Mouse (Mus musculus) liver, embryonic 16.5 days (tissue): ENCODE data around the gene Gmpr. TPM values are rescaled to one million over a fixed set of nuclear protein-coding genes. Genes with fewer than 3 reads are reported as not detected.

Experiments used
- ATAC-seq: fragments of 200-750 bp; cut with Nextera tagmentation; 2 replicates; pipeline ENCODE4 v1.8.0; 2017; ENCODE audit warnings: low read depth, mild to moderate bottlenecking, moderate number of reproducible peaks, moderate library complexity
- H3K27ac ChIP-seq: fragments of 300-500 bp; sonication (generic); 2 replicates; pipeline ENCODE4 v1.5.1; 2014; ENCODE audit warnings: mild to moderate bottlenecking, low read length
- H3K27me3 ChIP-seq: fragments of 300-500 bp; sonication (generic); 2 replicates; pipeline ENCODE4 v1.6.1; 2014; ENCODE audit warnings: low read depth, low read length, mixed read lengths; ENCODE audit not compliant: control insufficient read depth, insufficient read depth
- H3K36me3 ChIP-seq: fragments of 300-500 bp; sonication (generic); 2 replicates; pipeline ENCODE4 v1.6.1; 2014; ENCODE audit warnings: mild to moderate bottlenecking; ENCODE audit not compliant: control insufficient read depth, insufficient read depth
- H3K4me1 ChIP-seq: fragments of 300-500 bp; sonication (generic); 2 replicates; pipeline ENCODE4 v1.6.1; 2014; ENCODE audit warnings: low read depth, low read length, mixed read lengths; ENCODE audit not compliant: control insufficient read depth
- H3K4me2 ChIP-seq: fragments of 300-500 bp; sonication (generic); 2 replicates; pipeline ENCODE4 v1.6.1; 2014; ENCODE audit warnings: low read depth, low read length, mixed read lengths
- H3K4me3 ChIP-seq: fragments of 300-500 bp; sonication (generic); 2 replicates; pipeline ENCODE4 v1.5.1; 2014; ENCODE audit warnings: low read depth, mild to moderate bottlenecking, low read length
- H3K9ac ChIP-seq: fragments of 300-500 bp; sonication (generic); 2 replicates; pipeline ENCODE4 v1.6.1; 2014; ENCODE audit warnings: low read depth, low read length
- H3K9me3 ChIP-seq: fragments of 300-500 bp; sonication (generic); replicated peaks from 2 replicates; pipeline ENCODE4 v1.6.1; 2016; ENCODE audit warnings: low read length; ENCODE audit not compliant: control insufficient read depth
- WGBS: fragments of 180-500 bp; shearing (Covaris S2); extraction: QIAGEN DNeasy Blood & Tissue Kit; methylation state at CpG from one replicate; pipeline ENCODE4 v1.1.7; 2014; ENCODE audit not compliant: insufficient replicate concordance; 5-methylcytosine and 5-hydroxymethylcytosine counted together
- polyA plus RNA-seq: library from polyadenylated mRNA; unstranded; fragments of >200 nt; fragmentation: Nextera tagmentation; extraction: Ambion mirVana; gene quantifications from 2 replicates; pipeline ENCODE4 v1.2.1, GENCODE M21; 2015

Gene Gmpr
- polyA plus RNA-seq, 1 experiment from 2014 or later = 212 TPM

GRCm38 (mm10) chr13:45493846-45494245 lies 13.4 kb upstream of the Gmpr start:
- WGBS = 58% methylated on average over 10 of the region's 10 CpGs
- no peak for ATAC-seq
- no peak overlapping the region for H3K27ac ChIP-seq
- H3K4me2 ChIP-seq = peak overlapping the region; percentile 35; the same call in 1 of the 2 replicates
- peaks cover 9% of the 10 kb centered on the region for H3K4me1 ChIP-seq
- H3K9ac ChIP-seq = no peak overlapping the region
- no peaks in the 10 kb centered on the region for H3K36me3 ChIP-seq
- H3K4me3 ChIP-seq = no peak overlapping the region; the same call in 1 of the 2 replicates
- H3K27me3 ChIP-seq = no peaks in the 10 kb centered on the region
- no peaks in the 10 kb centered on the region for H3K9me3 ChIP-seq

- no peak for ATAC-seq
- Histone ChIP-seq H3K9me3 (peaks cover 3% of the 10 kb centered on the region), H3K9ac (no peak overlapping the region), H3K27ac (no peak overlapping the region), H3K4me2 (no peak overlapping the region), H3K27me3 (no peaks in the 10 kb centered on the region), H3K36me3 (no peaks in the 10 kb centered on the region), H3K4me1 (peaks cover 51% of the 10 kb centered on the region), H3K4me3 (no peak overlapping the region)
- 75% methylated on average over 3 of the region's 3 CpGs for WGBS
Observed at GRCm38 (mm10) chr13:45498623-45499022, 8.6 kb upstream of the Gmpr start.

- WGBS = 85% methylated on average over 3 of the region's 3 CpGs
- Histone ChIP-seq H3K36me3 (no peaks in the 10 kb centered on the region), H3K9ac (peak overlapping the region; percentile 24; the same call in 1 of the 2 replicates), H3K4me2 (0 out of 2 replicates have a peak overlapping the region, but pooled peaks have one; percentile 39), H3K4me3 (no peak overlapping the region), H3K9me3 (peaks cover 3% of the 10 kb centered on the region), H3K27me3 (no peaks in the 10 kb centered on the region; the same call in 1 of the 2 replicates), H3K4me1 (peaks cover 51% of the 10 kb centered on the region), H3K27ac (no peak overlapping the region)
- no peak for ATAC-seq
Observed at GRCm38 (mm10) chr13:45499391-45499790, 7.9 kb upstream of the Gmpr start.

- 25% methylated on average over 3 of the region's 3 CpGs for WGBS
- H3K27ac ChIP-seq = peak overlapping the region; percentile 73
- no peaks in the 10 kb centered on the region for H3K36me3 ChIP-seq
- H3K4me1 ChIP-seq = peaks cover 51% of the 10 kb centered on the region
- no peaks in the 10 kb centered on the region; the same call in 1 of the 2 replicates for H3K27me3 ChIP-seq
- peak; percentile 92 for ATAC-seq
- peaks cover 3% of the 10 kb centered on the region for H3K9me3 ChIP-seq
- peak overlapping the region; percentile 39; the same call in 1 of the 2 replicates for H3K4me2 ChIP-seq
- H3K9ac ChIP-seq = peak overlapping the region; percentile 24; the same call in 1 of the 2 replicates
- H3K4me3 ChIP-seq = no peak overlapping the region
Observed at GRCm38 (mm10) chr13:45499906-45500305, 7.3 kb upstream of the Gmpr start.

- WGBS = 46% methylated on average over 5 of the region's 5 CpGs
- no peaks in the 10 kb centered on the region for H3K36me3 ChIP-seq
- peak; percentile 57 for ATAC-seq
- H3K9ac ChIP-seq = peak overlapping the region; percentile 42
- H3K4me2 ChIP-seq = peak overlapping the region; percentile 22
- H3K4me1 ChIP-seq = peaks cover 59% of the 10 kb centered on the region
- H3K27ac ChIP-seq = peak overlapping the region; percentile 89
- peaks cover 4% of the 10 kb centered on the region for H3K27me3 ChIP-seq
- no peak overlapping the region for H3K4me3 ChIP-seq
- peaks cover 3% of the 10 kb centered on the region for H3K9me3 ChIP-seq
Observed at GRCm38 (mm10) chr13:45502791-45503190, 4.5 kb upstream of the Gmpr start.

GRCm38 (mm10) chr13:45505546-45505945 lies 1.7 kb upstream of the Gmpr start:
- 92% methylated on average over 3 of the region's 3 CpGs for WGBS
- no peak for ATAC-seq
- no peaks in the 10 kb centered on the region; the same call in none of the 2 replicates for H3K9me3 ChIP-seq
- H3K9ac ChIP-seq = no peak overlapping the region
- H3K4me1 ChIP-seq = peaks cover 52% of the 10 kb centered on the region
- H3K4me2 ChIP-seq = no peak overlapping the region
- H3K27ac ChIP-seq = no peak overlapping the region
- H3K27me3 ChIP-seq = peaks cover 4% of the 10 kb centered on the region
- no peaks in the 10 kb centered on the region for H3K36me3 ChIP-seq
- no peak overlapping the region for H3K4me3 ChIP-seq

- Histone ChIP-seq H3K4me3 (peak overlapping the region; percentile 90), H3K36me3 (no peaks in the 10 kb centered on the region), H3K9ac (peak overlapping the region; percentile 95), H3K27me3 (peaks cover 4% of the 10 kb centered on the region), H3K4me1 (peaks cover 52% of the 10 kb centered on the region), H3K4me2 (peak overlapping the region; percentile 81), H3K9me3 (no peaks in the 10 kb centered on the region), H3K27ac (peak overlapping the region; percentile 93)
- WGBS = 2% methylated on average over 8 of the region's 8 CpGs
- ATAC-seq = peak; percentile 49
Observed at GRCm38 (mm10) chr13:45508495-45508894, 1.3 kb downstream of the Gmpr start.

GRCm38 (mm10) chr13:45509366-45509765 lies 2.1 kb downstream of the Gmpr start:
- H3K4me3 ChIP-seq = peak overlapping the region; percentile 90
- H3K27ac ChIP-seq = peak overlapping the region; percentile 93
- ATAC-seq = no peak
- H3K9ac ChIP-seq = peak overlapping the region; percentile 95
- no peaks in the 10 kb centered on the region for H3K36me3 ChIP-seq
- H3K4me1 ChIP-seq = peaks cover 59% of the 10 kb centered on the region
- peak overlapping the region; percentile 81 for H3K4me2 ChIP-seq
- WGBS = 45% methylated on average over 6 of the region's 6 CpGs
- no peaks in the 10 kb centered on the region for H3K9me3 ChIP-seq
- peaks cover 4% of the 10 kb centered on the region for H3K27me3 ChIP-seq

- Histone ChIP-seq H3K9ac (peak overlapping the region; percentile 95), H3K27ac (peak overlapping the region; percentile 93), H3K4me2 (peak overlapping the region; percentile 81), H3K4me3 (peak overlapping the region; percentile 90), H3K4me1 (peaks cover 73% of the 10 kb centered on the region), H3K27me3 (peaks cover 4% of the 10 kb centered on the region; the same call in 1 of the 2 replicates), H3K36me3 (peaks cover 23% of the 10 kb centered on the region), H3K9me3 (no peaks in the 10 kb centered on the region)
- 20% methylated on average over 6 of the region's 6 CpGs for WGBS
- peak; percentile 64 for ATAC-seq
Observed at GRCm38 (mm10) chr13:45511706-45512435, 4.6 kb downstream of the Gmpr start.
